Mouse (Mus musculus): ENCODE measurements around the gene Zfp280b.
"Not testable (repeated sequence)": the region's sequence is repeated elsewhere in the genome, so short reads cannot be mapped to it uniquely, and the experiment has no call there.

The Zfp280b gene

GRCm38 (mm10) chr10:76031511-76032401 lies 694 bp upstream of the Zfp280b start:
- no peak for DNase-seq

GRCm38 (mm10) chr10:76033119-76033455 lies 637 bp downstream of the Zfp280b start:
- DNase-seq, result peak; percentile 45

DNA sequence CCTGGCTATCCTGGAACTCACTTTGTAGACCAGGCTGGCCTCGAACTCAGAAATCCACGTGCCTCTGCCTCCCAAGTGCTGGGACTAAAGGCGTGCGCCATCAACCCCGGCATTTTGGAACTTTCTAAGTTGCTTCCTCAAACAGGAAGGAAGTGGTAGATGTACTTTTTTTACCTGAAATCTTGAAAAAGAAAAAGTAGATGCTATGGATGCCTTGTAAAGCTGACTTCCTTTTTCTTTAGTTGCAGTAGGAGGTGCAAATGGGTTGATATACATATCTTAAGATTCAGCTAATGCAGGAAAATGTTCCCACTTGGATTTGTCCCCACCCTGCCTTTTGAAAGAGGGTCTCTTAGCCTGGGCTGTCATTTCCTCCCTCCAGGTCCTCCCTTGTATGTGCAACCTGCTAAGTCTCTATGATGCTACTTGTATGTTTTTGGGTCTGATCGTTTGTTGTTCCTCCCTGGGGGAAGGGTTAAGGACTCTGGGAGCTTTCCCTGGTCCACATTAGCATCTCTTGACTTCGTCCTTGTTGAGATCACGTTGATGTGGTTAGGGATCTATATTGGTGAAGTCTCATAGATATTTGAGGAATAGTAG lies 1.7 kb downstream of the Zfp280b start:
- DNase-seq, result no peak

DNA sequence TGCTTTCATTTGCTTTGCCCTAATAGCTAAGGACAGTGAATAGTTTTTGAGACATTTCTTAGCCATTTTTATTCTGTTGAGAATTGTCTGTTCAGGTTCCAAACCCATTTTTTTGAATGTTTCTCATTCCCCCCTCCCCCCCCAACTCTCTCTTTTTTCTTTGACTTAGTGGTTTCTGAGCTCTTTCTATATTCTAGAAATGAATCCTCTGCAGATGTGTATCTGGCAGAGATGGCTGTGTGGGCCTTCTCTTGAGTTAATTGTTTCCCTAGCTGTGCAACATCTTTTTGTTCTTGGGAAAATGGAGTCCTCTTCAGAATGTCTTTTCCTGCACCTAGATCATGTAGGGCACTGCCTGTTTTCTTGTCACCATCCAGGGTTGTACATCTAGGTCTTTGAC lies 2.8 kb downstream of the Zfp280b start:
- no peak for DNase-seq

DNA sequence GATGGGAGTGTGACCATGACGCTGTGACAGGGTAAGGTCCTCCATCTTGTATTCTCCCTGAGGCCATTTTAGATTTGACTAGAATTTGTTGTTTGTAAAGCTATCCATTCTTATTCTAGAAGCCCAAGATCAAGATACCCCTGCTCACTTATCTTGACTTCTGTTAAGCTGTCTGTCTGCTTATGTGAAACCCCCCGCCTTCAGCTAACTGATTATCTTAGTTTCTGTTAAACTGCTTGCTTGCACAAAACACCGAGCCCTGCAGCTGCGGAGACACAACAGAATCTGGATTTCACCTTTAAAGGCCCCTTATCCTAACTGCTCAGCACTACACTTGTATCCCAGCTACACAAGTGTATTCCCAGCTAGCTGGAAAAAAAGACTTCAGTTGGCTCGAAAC lies 4.5 kb downstream of the Zfp280b start:
- no peak for DNase-seq

DNA sequence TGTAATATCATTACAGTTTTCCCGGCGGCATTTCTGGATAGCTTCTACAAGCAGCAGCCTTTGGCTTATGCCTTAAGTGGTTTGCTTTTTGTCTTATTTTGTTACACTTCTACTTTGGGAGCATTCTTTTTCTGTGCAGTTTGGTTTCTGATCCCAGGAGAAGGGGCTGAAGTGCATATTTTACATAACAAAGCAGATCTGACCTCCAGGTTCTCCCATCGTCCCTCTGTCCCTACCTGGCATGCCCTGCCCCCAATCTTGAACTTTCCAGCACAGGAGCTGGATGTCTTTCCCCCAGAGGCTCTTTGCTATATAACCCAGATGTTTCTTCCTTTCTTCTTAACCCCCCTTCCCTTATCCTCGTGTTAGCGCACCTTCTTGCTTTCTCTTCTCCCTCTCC lies 12.9 kb downstream of the Zfp280b start:
- no peak for DNase-seq

GRCm38 (mm10) chr10:76046754-76047153 lies 14.3 kb downstream of the Zfp280b start:
- no peak for DNase-seq

GRCm38 (mm10) chr10:76047182-76047869 lies 14.9 kb downstream of the Zfp280b start:
- DNase-seq, result no peak

DNA sequence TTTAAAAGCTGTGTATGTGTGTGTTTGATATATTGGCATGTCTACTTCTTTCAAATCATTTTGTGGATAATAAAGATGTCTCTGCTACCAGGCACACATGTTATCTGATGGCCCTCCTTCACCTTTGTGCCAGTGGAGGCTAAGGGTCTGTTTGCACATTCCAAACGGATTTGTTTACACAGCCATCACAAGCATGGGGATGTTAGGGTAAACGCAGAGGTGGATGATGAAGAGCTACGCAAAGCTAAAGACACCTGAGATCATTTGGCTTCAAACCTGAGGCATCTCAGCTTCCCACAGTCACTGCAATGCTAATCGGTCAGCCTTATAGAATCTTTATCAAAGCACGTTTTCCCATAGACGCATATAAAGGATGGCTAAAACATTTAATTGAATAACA lies 16.5 kb downstream of the Zfp280b start:
- DNase-seq, result no peak

GRCm38 (mm10) chr10:76051860-76052259 lies 19.4 kb downstream of the Zfp280b start:
- no peak for DNase-seq

DNA sequence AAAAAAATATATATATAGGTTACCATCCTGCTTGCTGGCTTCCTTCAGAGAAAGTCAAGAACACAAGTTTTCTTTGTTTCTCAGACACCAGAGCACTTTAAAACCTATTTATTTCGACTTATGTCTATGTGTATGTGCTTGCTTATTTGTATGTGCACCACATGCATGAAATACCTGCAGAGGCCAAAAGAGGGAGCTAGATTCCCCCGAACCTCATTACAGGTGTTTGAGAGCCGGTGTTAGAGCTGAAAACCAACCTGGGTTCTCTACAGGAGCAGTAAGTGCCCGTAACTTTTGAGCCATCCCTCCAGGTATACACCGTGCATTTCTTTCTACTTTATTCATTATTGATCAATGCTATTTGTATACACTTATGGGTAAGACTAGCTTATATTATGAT lies 30.0 kb downstream of the Zfp280b start:
- no peak for DNase-seq

- peak; percentile 76 for DNase-seq
These were observed 35.5 kb downstream of the Zfp280b start for GRCm38 (mm10) chr10:76067674-76068613.

GRCm38 (mm10) chr10:76072080-76072479 lies 39.6 kb downstream of the Zfp280b start:
- not testable (repeated sequence) for DNase-seq

DNA sequence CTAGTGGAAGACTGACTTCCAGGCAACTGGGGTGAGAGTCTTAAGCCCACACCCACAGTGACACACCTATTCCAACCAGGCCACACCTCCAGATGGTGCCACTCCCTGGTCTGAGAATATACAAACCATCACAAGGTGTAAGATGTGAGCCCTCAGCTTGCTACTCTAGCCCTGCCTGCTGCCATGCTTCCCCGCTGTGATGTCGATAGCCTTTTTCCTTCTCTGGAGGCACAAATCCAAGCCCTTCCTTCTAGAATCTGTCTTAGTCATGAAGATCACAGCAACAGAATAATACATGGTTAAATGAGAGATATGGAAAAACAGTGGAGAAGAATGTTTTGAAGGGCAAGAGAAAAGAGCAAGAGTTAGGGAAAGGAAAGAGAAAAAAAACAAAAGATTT lies 44.6 kb downstream of the Zfp280b start:
- DNase-seq, result not testable (repeated sequence)
